Mouse (Mus musculus) cerebellum, adult 11 months (tissue): Measurements from ENCODE around the gene Gnb2.

ENCODE experiments used
- DNase-seq: peaks from one replicate; pipeline ENCODE4 v3.0.0; 2022

The Gnb2 gene

GRCm38 (mm10) chr5:137518436-137518835 lies 14.9 kb downstream of the Gnb2 start, which contains the start of gene Gigyf1:
Gene Gigyf1, plus strand, starts transcription at chr5:137518548.
- no peak for DNase-seq

GRCm38 (mm10) chr5:137514811-137515210 lies 18.5 kb downstream of the Gnb2 start:
- peak; percentile 25 for DNase-seq

GRCm38 (mm10) chr5:137513951-137514721 lies 19.2 kb downstream of the Gnb2 start:
- peak; percentile 50 for DNase-seq

GRCm38 (mm10) chr5:137512847-137513794 lies 20.2 kb downstream of the Gnb2 start:
- DNase-seq: peak; percentile 25

GRCm38 (mm10) chr5:137511706-137512105 lies 21.6 kb downstream of the Gnb2 start:
- DNase-seq: peak; percentile 17

- DNase-seq: peak; percentile 50
Measured at GRCm38 (mm10) chr5:137510573-137511390, 22.5 kb downstream of the Gnb2 start.

- DNase-seq: peak; percentile 80
Measured at GRCm38 (mm10) chr5:137510014-137510501, 23.3 kb downstream of the Gnb2 start.

GRCm38 (mm10) chr5:137504041-137504440 lies 29.3 kb downstream of the Gnb2 start:
- DNase-seq: no peak

GRCm38 (mm10) chr5:137502667-137503110 lies 30.6 kb downstream of the Gnb2 start:
- DNase-seq: peak; percentile 82

- DNase-seq: peak; percentile 100
Measured at GRCm38 (mm10) chr5:137501709-137502666, 31.3 kb downstream of the Gnb2 start, which contains the start of gene Pop7. Gene Pop7, minus strand, starts transcription at chr5:137502518.

- no peak for DNase-seq
Measured at GRCm38 (mm10) chr5:137500186-137500585, 33.1 kb downstream of the Gnb2 start.

GRCm38 (mm10) chr5:137493831-137494230 lies 39.5 kb downstream of the Gnb2 start:
- no peak for DNase-seq

- no peak for DNase-seq
Measured at GRCm38 (mm10) chr5:137491559-137491958, 41.8 kb downstream of the Gnb2 start.

GRCm38 (mm10) chr5:137487616-137488015 lies 45.7 kb downstream of the Gnb2 start:
- no peak for DNase-seq

GRCm38 (mm10) chr5:137485851-137486155 lies 47.5 kb downstream of the Gnb2 start:
- DNase-seq: no peak

GRCm38 (mm10) chr5:137485071-137485850 lies 48.0 kb downstream of the Gnb2 start:
- no peak for DNase-seq

- no peak for DNase-seq
Measured at GRCm38 (mm10) chr5:137481897-137482296, 51.4 kb downstream of the Gnb2 start.

- DNase-seq: peak; percentile 70
Measured at GRCm38 (mm10) chr5:137481138-137481537, 52.2 kb downstream of the Gnb2 start.
